Mouse (Mus musculus): Measurements from ENCODE around the gene Plxnd1. TPM values are rescaled to one million over a fixed set of nuclear protein-coding genes. Genes with fewer than 3 reads are reported as not detected.
A peak's percentile ranks its signal among the peaks of the same experiment; 100 is the strongest.

Gene Plxnd1
- polyA plus RNA-seq, 1 experiment from 2014 or later, result 33.1 TPM

DNA sequence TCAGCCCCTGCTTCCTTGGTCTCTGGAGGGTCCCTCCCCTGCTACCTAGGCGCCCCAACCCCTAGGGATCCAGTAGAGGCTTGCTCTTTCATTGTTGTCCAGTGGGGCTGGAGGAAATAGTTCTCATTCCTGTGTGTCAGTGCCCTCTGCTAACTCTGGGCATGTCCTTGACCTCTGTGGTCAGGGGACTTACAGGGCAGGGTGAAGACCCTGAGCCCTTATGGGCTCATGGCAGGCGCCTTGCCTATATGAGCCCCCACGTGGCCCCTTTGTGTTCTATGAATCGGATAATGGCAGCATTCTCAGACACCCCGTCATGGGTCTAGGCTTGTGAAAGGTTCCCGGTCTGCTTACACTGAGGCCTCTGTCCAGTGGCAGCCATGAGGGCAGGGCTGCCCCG, 4.0 kb upstream of the Plxnd1 start:
- H3K9me3 ChIP-seq, result no peaks in the 10 kb centered on the region
- no peak overlapping the region for H3K9ac ChIP-seq
- no peak overlapping the region for H3K4me2 ChIP-seq (replicated peaks)
- ATAC-seq (ENCODE audit: insufficient number of reproducible peaks, insufficient read depth, low FRiP score, low TSS enrichment), result no peak
- 65% methylated on average over 7 of the region's 7 CpGs for WGBS
- H3K27ac ChIP-seq, result no peak overlapping the region
- no peaks in the 10 kb centered on the region for H3K36me3 ChIP-seq
- peaks cover 37% of the 10 kb centered on the region for H3K4me1 ChIP-seq
- H3K27me3 ChIP-seq, result peaks cover 12% of the 10 kb centered on the region
- no peak overlapping the region for H3K4me3 ChIP-seq

GRCm38 (mm10) chr6:115997726-115998311, 3.0 kb upstream of the Plxnd1 start:
- Histone ChIP-seq H3K9me3 (no peaks in the 10 kb centered on the region), H3K9ac (no peak overlapping the region), H3K4me1 (peaks cover 43% of the 10 kb centered on the region), H3K36me3 (no peaks in the 10 kb centered on the region), H3K4me2 (replicated peaks) (no peak overlapping the region), H3K27ac (peak overlapping the region; percentile 46), H3K4me3 (no peak overlapping the region), H3K27me3 (peaks cover 21% of the 10 kb centered on the region)
- ATAC-seq (ENCODE audit: insufficient number of reproducible peaks, insufficient read depth, low FRiP score, low TSS enrichment), result no peak
- WGBS, result 4% methylated on average over 3 of the region's 3 CpGs

GRCm38 (mm10) chr6:115996171-115996851, 1.5 kb upstream of the Plxnd1 start:
- H3K9me3 ChIP-seq, result no peaks in the 10 kb centered on the region
- peaks cover 55% of the 10 kb centered on the region for H3K4me1 ChIP-seq
- H3K36me3 ChIP-seq, result no peaks in the 10 kb centered on the region
- H3K27ac ChIP-seq, result peak overlapping the region; percentile 59; the same call in 1 of the 2 replicates
- 20% methylated on average over 6 of the region's 6 CpGs for WGBS
- H3K4me3 ChIP-seq, result no peak overlapping the region
- no peak for ATAC-seq (ENCODE audit: insufficient number of reproducible peaks, insufficient read depth, low FRiP score, low TSS enrichment)
- H3K9ac ChIP-seq, result no peak overlapping the region
- H3K4me2 ChIP-seq (replicated peaks), result no peak overlapping the region
- peaks cover 36% of the 10 kb centered on the region for H3K27me3 ChIP-seq

- Histone ChIP-seq H3K9me3 (no peaks in the 10 kb centered on the region), H3K4me2 (replicated peaks) (peak overlapping the region; percentile 90), H3K9ac (no peak overlapping the region), H3K27ac (peak overlapping the region; percentile 59), H3K4me1 (peaks cover 60% of the 10 kb centered on the region), H3K36me3 (no peaks in the 10 kb centered on the region), H3K27me3 (peaks cover 44% of the 10 kb centered on the region), H3K4me3 (peak overlapping the region; percentile 55)
- ATAC-seq (ENCODE audit: insufficient number of reproducible peaks, insufficient read depth, low FRiP score, low TSS enrichment), result no peak
- WGBS, result 56% methylated on average over 4 of the region's 4 CpGs
Measured at GRCm38 (mm10) chr6:115995531-115995941, 731 bp upstream of the Plxnd1 start.

GRCm38 (mm10) chr6:115994146-115994876, 494 bp downstream of the Plxnd1 start:
- peak overlapping the region; percentile 59 for H3K27ac ChIP-seq
- peaks cover 60% of the 10 kb centered on the region for H3K4me1 ChIP-seq
- peak overlapping the region; percentile 52 for H3K9ac ChIP-seq
- WGBS, result under 1% methylated on average over 89 of the region's 93 CpGs
- peaks cover 45% of the 10 kb centered on the region for H3K27me3 ChIP-seq
- H3K9me3 ChIP-seq, result no peaks in the 10 kb centered on the region
- peak overlapping the region; percentile 55 for H3K4me3 ChIP-seq
- no peak for ATAC-seq (ENCODE audit: insufficient number of reproducible peaks, insufficient read depth, low FRiP score, low TSS enrichment)
- no peaks in the 10 kb centered on the region for H3K36me3 ChIP-seq
- H3K4me2 ChIP-seq (replicated peaks), result peak overlapping the region; percentile 90

- H3K4me1 ChIP-seq, result peaks cover 60% of the 10 kb centered on the region
- H3K9ac ChIP-seq, result peak overlapping the region; percentile 52
- no peak for ATAC-seq (ENCODE audit: insufficient number of reproducible peaks, insufficient read depth, low FRiP score, low TSS enrichment)
- H3K9me3 ChIP-seq, result no peaks in the 10 kb centered on the region
- peak overlapping the region; percentile 55 for H3K4me3 ChIP-seq
- peaks cover 48% of the 10 kb centered on the region for H3K27me3 ChIP-seq
- no peaks in the 10 kb centered on the region for H3K36me3 ChIP-seq
- H3K4me2 ChIP-seq (replicated peaks), result peak overlapping the region; percentile 90
- peak overlapping the region; percentile 59; the same call in 1 of the 2 replicates for H3K27ac ChIP-seq
- WGBS, result 1% methylated on average over 86 of the region's 86 CpGs
Measured at GRCm38 (mm10) chr6:115993463-115994145, 1.2 kb downstream of the Plxnd1 start.

- peaks cover 56% of the 10 kb centered on the region for H3K4me1 ChIP-seq
- peak overlapping the region; percentile 90 for H3K4me2 ChIP-seq (replicated peaks)
- 0 out of 2 replicates have a peak overlapping the region, but pooled peaks have one; percentile 52 for H3K9ac ChIP-seq
- H3K27ac ChIP-seq, result no peak overlapping the region
- peaks cover 48% of the 10 kb centered on the region for H3K27me3 ChIP-seq
- 45% methylated on average over 6 of the region's 6 CpGs for WGBS
- no peaks in the 10 kb centered on the region for H3K9me3 ChIP-seq
- H3K36me3 ChIP-seq, result no peaks in the 10 kb centered on the region
- peak overlapping the region; percentile 55 for H3K4me3 ChIP-seq
- no peak for ATAC-seq (ENCODE audit: insufficient number of reproducible peaks, insufficient read depth, low FRiP score, low TSS enrichment)
Measured at GRCm38 (mm10) chr6:115992981-115993380, 1.8 kb downstream of the Plxnd1 start.

GRCm38 (mm10) chr6:115991881-115992620, 2.8 kb downstream of the Plxnd1 start:
- peak overlapping the region; percentile 90 for H3K4me2 ChIP-seq (replicated peaks)
- 27% methylated on average over 10 of the region's 10 CpGs for WGBS
- H3K27ac ChIP-seq, result peak overlapping the region; percentile 36; the same call in 1 of the 2 replicates
- peak overlapping the region; percentile 55 for H3K4me3 ChIP-seq
- peaks cover 48% of the 10 kb centered on the region for H3K27me3 ChIP-seq
- ATAC-seq (ENCODE audit: insufficient number of reproducible peaks, insufficient read depth, low FRiP score, low TSS enrichment), result no peak
- H3K9ac ChIP-seq, result peak overlapping the region; percentile 3
- H3K36me3 ChIP-seq, result no peaks in the 10 kb centered on the region
- H3K4me1 ChIP-seq, result peaks cover 48% of the 10 kb centered on the region
- no peaks in the 10 kb centered on the region for H3K9me3 ChIP-seq

DNA sequence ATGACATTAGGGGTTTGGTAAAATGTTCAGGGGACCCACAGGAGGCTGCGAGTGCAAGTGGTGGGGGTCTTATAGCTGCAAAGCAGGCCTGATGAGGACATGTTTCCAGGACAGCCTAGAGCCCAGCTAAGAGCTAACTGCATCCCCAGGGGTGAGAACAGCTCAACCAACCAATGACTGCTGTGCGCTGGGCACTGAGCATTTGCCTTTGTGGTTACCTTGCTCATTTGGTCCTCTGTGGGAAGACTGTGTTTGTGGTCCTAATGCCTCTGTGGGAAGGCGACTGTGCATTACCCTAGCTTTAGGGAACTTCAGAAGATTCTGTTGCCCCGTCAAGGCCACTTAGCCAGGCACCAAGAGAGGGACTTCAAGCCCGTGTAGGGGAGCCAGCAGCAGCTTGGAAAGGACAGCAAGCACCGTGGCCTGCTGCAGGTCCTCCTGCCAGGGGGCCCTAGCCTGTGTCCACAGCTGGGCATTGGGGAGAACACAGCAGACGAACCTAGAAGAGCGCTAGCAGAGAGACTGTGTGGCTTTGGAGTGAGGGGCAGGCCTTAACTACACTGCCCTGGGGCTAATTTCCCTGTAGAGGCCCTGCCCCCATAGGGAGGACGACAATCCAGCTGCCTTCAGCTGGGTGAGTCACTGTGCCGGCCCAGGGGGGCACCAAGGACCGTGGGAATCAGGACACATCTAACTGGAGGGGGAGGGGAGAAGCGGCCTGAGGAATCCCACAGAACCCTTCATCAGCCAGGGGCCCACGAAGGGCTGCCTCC, 3.5 kb downstream of the Plxnd1 start:
- H3K9ac ChIP-seq, result peak overlapping the region; percentile 3
- peak overlapping the region; percentile 36; the same call in 1 of the 2 replicates for H3K27ac ChIP-seq
- ATAC-seq (ENCODE audit: insufficient number of reproducible peaks, insufficient read depth, low FRiP score, low TSS enrichment), result no peak
- no peaks in the 10 kb centered on the region for H3K9me3 ChIP-seq
- no peaks in the 10 kb centered on the region for H3K36me3 ChIP-seq
- 25% methylated on average over 13 of the region's 13 CpGs for WGBS
- peak overlapping the region; percentile 90 for H3K4me2 ChIP-seq (replicated peaks)
- peak overlapping the region; percentile 55 for H3K4me3 ChIP-seq
- peaks cover 53% of the 10 kb centered on the region for H3K4me1 ChIP-seq
- peaks cover 48% of the 10 kb centered on the region for H3K27me3 ChIP-seq

- H3K27me3 ChIP-seq, result peaks cover 45% of the 10 kb centered on the region
- H3K27ac ChIP-seq, result no peak overlapping the region
- peak overlapping the region; percentile 4; the same call in 1 of the 2 replicates for H3K4me3 ChIP-seq
- WGBS, result 79% methylated on average over 9 of the region's 9 CpGs
- no peaks in the 10 kb centered on the region for H3K9me3 ChIP-seq
- no peak overlapping the region; the same call in 1 of the 2 replicates for H3K4me2 ChIP-seq (replicated peaks)
- peaks cover 53% of the 10 kb centered on the region for H3K4me1 ChIP-seq
- H3K36me3 ChIP-seq, result no peaks in the 10 kb centered on the region
- no peak for ATAC-seq (ENCODE audit: insufficient number of reproducible peaks, insufficient read depth, low FRiP score, low TSS enrichment)
- H3K9ac ChIP-seq, result peak overlapping the region; percentile 21; the same call in 1 of the 2 replicates
Measured at GRCm38 (mm10) chr6:115990479-115990878, 4.3 kb downstream of the Plxnd1 start.
